Mouse (Mus musculus): ENCODE measurements at regions not wholly inside any gene's neighbourhood (a gene's known extent, or its start where the extent isn't known, plus 50 kb on each side); places are given as distances from the start of the nearest gene placed in this dataset.

DNA sequence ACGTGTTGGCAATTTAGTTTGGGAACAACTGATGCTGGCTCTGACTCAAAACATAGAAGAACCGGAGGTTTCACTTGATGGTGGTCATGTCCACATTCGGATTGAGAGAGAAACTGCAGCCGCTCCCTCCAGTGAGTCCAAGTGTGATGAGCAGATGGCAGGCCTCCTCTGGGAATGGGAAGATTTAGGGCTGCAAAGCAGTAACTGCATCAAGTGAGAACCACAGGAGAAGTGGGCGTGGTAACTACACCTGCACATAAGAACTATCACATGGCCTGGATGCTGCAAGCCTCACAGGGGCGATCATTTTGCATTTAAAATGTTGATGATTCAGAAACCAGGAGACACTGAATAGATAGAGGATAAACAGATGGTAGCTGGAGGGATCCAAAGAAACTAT is 161.3 kb downstream of the Parm1 start:
- Histone ChIP-seq H3K27ac (no peak overlapping the region), H3K4me2 (no peak overlapping the region), H3K4me1 (replicated peaks) (no peaks in the 10 kb centered on the region), H3K9ac (no peak overlapping the region), H3K36me3 (no peaks in the 10 kb centered on the region), H3K4me3 (no peak overlapping the region), H3K9me3 (replicated peaks) (no peaks in the 10 kb centered on the region), H3K27me3 (no peaks in the 10 kb centered on the region)
- no peak for ATAC-seq (replicated peaks; ENCODE audit: insufficient number of reproducible peaks, insufficient read depth, low FRiP score, low read depth)
- 79% methylated on average over 6 of the region's 6 CpGs for WGBS

All from heart, embryonic 15.5 days (tissue).